Mouse (Mus musculus) CH12F3 (cell line): Measurements from ENCODE around the gene Akr1d1.

ENCODE experiments used
- in situ Hi-C: fragments of 300-500 bp; cut with MboI; formaldehyde crosslinking; loops from 2 replicates; pipeline ENCODE4 v1.14.3; 2020; ENCODE audit warnings: low sequenced_read_pairs

The Akr1d1 gene

GRCm38 (mm10) chr6:37554327-37554726 lies 24.4 kb downstream of the Akr1d1 start:
- in situ Hi-C loops, result no loop called here

- in situ Hi-C loops, result no loop called here
These were observed 33.9 kb downstream of the Akr1d1 start for GRCm38 (mm10) chr6:37563861-37564260.

GRCm38 (mm10) chr6:37567363-37567762 lies 37.4 kb downstream of the Akr1d1 start:
- in situ Hi-C loops, result no loop called here

- in situ Hi-C loops, result no loop called here
These were observed 42.0 kb downstream of the Akr1d1 start for GRCm38 (mm10) chr6:37571939-37572338.

GRCm38 (mm10) chr6:37572935-37573334 lies 43.0 kb downstream of the Akr1d1 start:
- in situ Hi-C loops, result no loop called here

- in situ Hi-C loops, result loop anchor here (25.0 kb wide), 1 partner anchor 482 kb away; no protein-coding TSS in a partner anchor
These were observed 50.5 kb downstream of the Akr1d1 start for GRCm38 (mm10) chr6:37580476-37580875.

GRCm38 (mm10) chr6:37589340-37589962 lies 59.5 kb downstream of the Akr1d1 start:
- in situ Hi-C loops, result loop anchor here (25.0 kb wide), 1 partner anchor 473 kb away; no protein-coding TSS in a partner anchor

- in situ Hi-C loops, result loop anchor here (25.0 kb wide), 1 partner anchor 472 kb away; no protein-coding TSS in a partner anchor
These were observed 60.8 kb downstream of the Akr1d1 start for GRCm38 (mm10) chr6:37590800-37591199.

- in situ Hi-C loops, result loop anchor here (25.0 kb wide), 1 partner anchor 470 kb away; no protein-coding TSS in a partner anchor
These were observed 62.4 kb downstream of the Akr1d1 start for GRCm38 (mm10) chr6:37592101-37593032.

GRCm38 (mm10) chr6:37593033-37593374 lies 63.0 kb downstream of the Akr1d1 start:
- in situ Hi-C loops, result loop anchor here (25.0 kb wide), 1 partner anchor 469 kb away; no protein-coding TSS in a partner anchor

- in situ Hi-C loops, result loop anchor here (25.0 kb wide), 1 partner anchor 469 kb away; no protein-coding TSS in a partner anchor
These were observed 63.6 kb downstream of the Akr1d1 start for GRCm38 (mm10) chr6:37593551-37594089.

GRCm38 (mm10) chr6:37597088-37597487 lies 67.1 kb downstream of the Akr1d1 start:
- in situ Hi-C loops, result loop anchor here (25.0 kb wide), 1 partner anchor 465 kb away; no protein-coding TSS in a partner anchor

GRCm38 (mm10) chr6:37598033-37598432 lies 68.1 kb downstream of the Akr1d1 start:
- in situ Hi-C loops, result loop anchor here (25.0 kb wide), 1 partner anchor 464 kb away; no protein-coding TSS in a partner anchor

GRCm38 (mm10) chr6:37600976-37601498 lies 71.1 kb downstream of the Akr1d1 start:
- in situ Hi-C loops, result no loop called here

GRCm38 (mm10) chr6:37602857-37603765 lies 73.1 kb downstream of the Akr1d1 start:
- in situ Hi-C loops, result no loop called here

- in situ Hi-C loops, result no loop called here
These were observed 74.4 kb downstream of the Akr1d1 start for GRCm38 (mm10) chr6:37604178-37604883.

GRCm38 (mm10) chr6:37604884-37605269 lies 74.9 kb downstream of the Akr1d1 start:
- in situ Hi-C loops, result no loop called here

- in situ Hi-C loops, result no loop called here
These were observed 77.7 kb downstream of the Akr1d1 start for GRCm38 (mm10) chr6:37607511-37608289.
